Mouse (Mus musculus) testis, adult 2 months (tissue): ENCODE measurements around the gene Farp1. TPM values are rescaled to one million over a fixed set of nuclear protein-coding genes. Genes with fewer than 3 reads are reported as not detected.

ENCODE experiments used
- H3K27ac ChIP-seq: fragments of 200-500 bp; 2 replicates; pipeline ENCODE4 v1.5.1; 2012; ENCODE audit warnings: low read depth, low read length; ENCODE audit not compliant: control insufficient read depth, insufficient read depth
- H3K27me3 ChIP-seq: fragments of 200-500 bp; 2 replicates; pipeline ENCODE4 v1.6.1; 2012; ENCODE audit warnings: mild to moderate bottlenecking, low read length, moderate library complexity; ENCODE audit not compliant: control insufficient read depth, insufficient read depth
- H3K36me3 ChIP-seq: fragments of 200-500 bp; 2 replicates; pipeline ENCODE4 v1.6.1; 2012; ENCODE audit warnings: mild to moderate bottlenecking, low read length; ENCODE audit not compliant: control insufficient read depth, insufficient read depth
- H3K4me1 ChIP-seq: fragments of 200-500 bp; 2 replicates; pipeline ENCODE4 v1.6.1; 2012; ENCODE audit warnings: low read length; ENCODE audit not compliant: control insufficient read depth, insufficient read depth
- H3K4me3 ChIP-seq: fragments of 200-500 bp; 2 replicates; pipeline ENCODE4 v1.5.1; 2012; ENCODE audit warnings: low read depth, mild to moderate bottlenecking, low read length, moderate library complexity, mixed read lengths; ENCODE audit not compliant: control insufficient read depth
- CTCF ChIP-seq: fragments of 200-500 bp; IDR thresholded peaks from 2 replicates; pipeline ENCODE4 v1.5.1; 2012; ENCODE audit warnings: low read depth, mild to moderate bottlenecking, inconsistent platforms, low read length, moderate library complexity; ENCODE audit not compliant: control insufficient read depth, insufficient read depth, insufficient replicate concordance
- POLR2A ChIP-seq: fragments of 200-500 bp; IDR thresholded peaks from 2 replicates; pipeline ENCODE4 v1.6.1; 2012; ENCODE audit warnings: low read depth, mild to moderate bottlenecking, inconsistent platforms, low read length, moderate library complexity; ENCODE audit not compliant: control insufficient read depth
- polyA plus RNA-seq: library from polyadenylated mRNA; depleted of rRNA; stranded (reverse); fragments of >200 nt; gene quantifications from 2 replicates; pipeline ENCODE4 v1.2.3, GENCODE M21; 2012

Farp1 gene
- polyA plus RNA-seq, 1 experiment, result 1.4 TPM

DNA sequence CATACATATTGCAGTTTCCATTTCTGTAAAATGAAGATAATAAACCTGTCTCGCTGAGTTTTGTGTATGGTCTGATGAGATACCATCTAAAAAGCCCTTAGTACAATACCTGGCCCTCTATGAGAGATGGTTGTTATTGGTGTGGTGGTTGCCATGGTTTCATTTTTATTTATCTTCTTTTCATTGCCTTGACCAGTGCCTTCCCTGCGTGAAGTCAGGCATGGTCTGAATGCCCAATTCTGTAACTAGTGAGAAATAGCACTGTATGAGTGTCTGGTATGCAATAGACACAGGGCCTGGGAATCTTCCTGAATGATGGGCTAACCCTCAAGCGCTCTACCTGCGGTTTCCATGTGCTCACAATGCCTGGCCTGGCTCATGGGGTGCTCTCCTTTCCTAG lies 201.7 kb downstream of the Farp1 start:
- Histone ChIP-seq H3K27ac (no peak overlapping the region), H3K36me3 (no peaks in the 10 kb centered on the region), H3K27me3 (no peaks in the 10 kb centered on the region), H3K4me1 (no peaks in the 10 kb centered on the region), H3K4me3 (no peak overlapping the region)
- TF ChIP-seq POLR2A (no peak), CTCF (no peak)

DNA sequence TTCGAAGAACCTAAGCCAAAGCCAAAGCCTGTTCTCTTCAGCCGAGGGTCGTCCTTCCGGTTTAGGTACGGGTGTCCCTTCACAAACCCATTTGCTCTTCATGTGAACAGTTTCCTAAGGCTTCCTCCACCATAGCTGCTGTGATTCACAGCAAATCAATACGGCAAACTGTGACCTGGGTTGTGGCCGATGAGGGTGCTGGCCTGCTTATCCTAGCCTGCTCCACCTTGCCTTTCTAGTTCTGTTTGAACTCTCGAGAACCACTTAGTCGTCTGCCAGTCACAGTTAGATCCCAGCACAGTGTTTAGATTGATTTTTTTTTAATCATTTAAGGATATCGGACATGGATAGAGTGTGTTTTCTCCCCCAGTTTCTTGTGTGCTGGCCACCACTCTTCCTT lies 203.7 kb downstream of the Farp1 start:
- Histone ChIP-seq H3K4me1 (no peaks in the 10 kb centered on the region), H3K4me3 (no peak overlapping the region), H3K27me3 (no peaks in the 10 kb centered on the region), H3K36me3 (no peaks in the 10 kb centered on the region), H3K27ac (no peak overlapping the region)
- no peak for TF ChIP-seq CTCF
- TF ChIP-seq POLR2A, result no peak

DNA sequence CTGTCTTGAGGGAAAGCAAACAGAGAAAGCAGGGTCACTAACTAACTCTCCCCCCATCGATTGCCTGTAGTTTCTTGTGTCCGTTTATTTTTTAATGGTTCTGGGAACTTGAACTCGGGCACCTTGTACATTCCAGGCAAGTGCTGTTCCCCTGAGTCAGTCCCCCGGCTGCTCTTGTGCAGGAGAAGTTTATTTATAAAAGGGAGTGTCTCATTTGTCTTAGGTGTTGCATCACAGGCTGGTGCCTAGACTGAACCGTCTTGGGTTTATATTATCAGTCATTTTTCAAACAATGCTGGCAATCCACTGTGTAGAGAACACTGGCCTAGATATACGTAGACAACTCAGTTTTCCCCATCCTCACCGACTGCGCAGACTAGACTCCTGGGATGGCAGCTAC lies 204.4 kb downstream of the Farp1 start:
- TF ChIP-seq CTCF (no peak), POLR2A (no peak)

DNA sequence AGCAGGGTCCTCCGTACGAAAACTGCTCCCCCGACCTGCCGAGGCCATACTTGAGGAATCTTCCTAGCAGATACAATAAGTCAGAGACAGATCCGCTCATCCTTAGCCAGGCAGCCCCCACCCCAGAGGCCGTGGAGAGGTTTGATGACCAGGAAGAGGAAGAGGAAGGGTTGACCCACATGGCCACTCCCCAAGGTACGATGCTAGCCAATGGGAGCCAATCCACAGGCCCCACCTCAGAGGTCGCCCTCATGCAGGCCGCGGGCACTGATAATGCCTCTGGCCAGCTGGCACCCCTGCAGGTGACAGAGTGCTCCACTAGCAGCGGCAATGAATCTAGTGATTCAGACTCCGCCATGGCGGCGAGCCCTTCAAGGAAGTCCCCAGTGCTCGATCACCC lies 209.1 kb downstream of the Farp1 start:
- Histone ChIP-seq H3K36me3 (no peaks in the 10 kb centered on the region), H3K4me1 (no peaks in the 10 kb centered on the region), H3K27ac (no peak overlapping the region), H3K4me3 (no peak overlapping the region), H3K27me3 (no peaks in the 10 kb centered on the region)
- TF ChIP-seq CTCF (no peak), POLR2A (no peak)

More for the DNA sequence above, 204.4 kb downstream of the Farp1 start:
- Histone ChIP-seq H3K27me3 (no peaks in the 10 kb centered on the region), H3K4me1 (no peaks in the 10 kb centered on the region), H3K27ac (no peak overlapping the region), H3K36me3 (no peaks in the 10 kb centered on the region), H3K4me3 (no peak overlapping the region)

DNA sequence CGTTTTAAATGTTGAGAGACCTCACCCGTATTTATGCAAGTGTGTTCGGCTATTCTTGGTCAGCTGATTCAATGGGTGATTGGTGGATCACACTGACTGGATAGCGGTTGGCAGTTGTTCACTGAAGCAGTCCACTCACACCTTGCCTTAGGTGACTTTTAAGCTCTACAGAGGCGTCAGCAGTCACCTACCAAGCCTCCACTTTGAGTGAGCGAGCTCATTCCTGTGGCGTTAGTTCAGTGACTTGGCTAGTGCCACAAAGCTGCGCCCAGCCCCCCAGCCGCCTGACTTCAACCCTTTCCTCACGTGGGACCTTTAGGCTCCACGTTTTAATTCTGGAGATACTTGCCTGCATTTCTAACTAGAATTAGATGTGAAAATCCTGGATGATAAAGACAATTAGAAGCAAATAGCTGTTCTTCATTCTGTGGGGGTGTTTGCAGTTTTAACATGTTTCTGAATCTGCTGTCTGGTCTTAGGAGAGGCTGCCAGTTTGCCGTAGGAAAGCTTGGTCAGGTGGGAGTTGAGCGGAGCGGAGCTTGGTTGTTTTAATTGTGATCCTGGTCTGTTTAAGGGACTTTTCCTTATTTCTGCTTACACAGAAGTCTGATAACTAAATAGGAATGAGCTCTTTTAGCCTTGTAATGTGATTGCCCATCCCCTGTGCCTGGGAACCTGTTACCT lies 211.2 kb downstream of the Farp1 start:
- no peak for TF ChIP-seq CTCF
- no peak for TF ChIP-seq POLR2A
- no peak overlapping the region for H3K27ac ChIP-seq
- no peaks in the 10 kb centered on the region for H3K4me1 ChIP-seq
- no peak overlapping the region for H3K4me3 ChIP-seq
- no peaks in the 10 kb centered on the region for H3K27me3 ChIP-seq
- no peaks in the 10 kb centered on the region for H3K36me3 ChIP-seq

DNA sequence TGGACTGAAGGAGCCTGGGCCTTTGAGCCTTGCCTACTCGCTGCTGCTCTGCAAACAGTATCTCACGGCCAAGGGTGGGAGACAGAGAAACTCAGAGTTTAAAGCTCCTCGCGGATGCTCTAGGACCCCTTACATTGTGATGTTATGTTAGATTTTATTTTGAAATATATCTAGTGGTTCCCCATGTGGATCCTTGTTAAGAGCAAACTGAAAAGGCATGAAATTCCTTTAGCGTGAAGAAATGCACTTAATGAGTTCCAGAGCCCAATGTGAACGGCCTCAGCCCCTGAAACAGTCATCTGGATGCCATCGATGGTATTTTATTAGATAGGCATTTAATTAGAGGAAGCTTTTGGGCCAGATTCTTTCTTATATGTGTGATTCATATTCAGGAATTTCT lies 212.3 kb downstream of the Farp1 start:
- Histone ChIP-seq H3K36me3 (no peaks in the 10 kb centered on the region), H3K27me3 (no peaks in the 10 kb centered on the region), H3K4me3 (no peak overlapping the region), H3K27ac (no peak overlapping the region), H3K4me1 (no peaks in the 10 kb centered on the region)
- TF ChIP-seq CTCF (no peak), POLR2A (no peak)

- Histone ChIP-seq H3K36me3 (no peaks in the 10 kb centered on the region), H3K27me3 (no peaks in the 10 kb centered on the region), H3K4me1 (no peaks in the 10 kb centered on the region), H3K4me3 (no peak overlapping the region), H3K27ac (no peak overlapping the region)
- TF ChIP-seq CTCF, result no peak
Observed at GRCm38 (mm10) chr14:121248346-121248745, 213.3 kb downstream of the Farp1 start.

DNA sequence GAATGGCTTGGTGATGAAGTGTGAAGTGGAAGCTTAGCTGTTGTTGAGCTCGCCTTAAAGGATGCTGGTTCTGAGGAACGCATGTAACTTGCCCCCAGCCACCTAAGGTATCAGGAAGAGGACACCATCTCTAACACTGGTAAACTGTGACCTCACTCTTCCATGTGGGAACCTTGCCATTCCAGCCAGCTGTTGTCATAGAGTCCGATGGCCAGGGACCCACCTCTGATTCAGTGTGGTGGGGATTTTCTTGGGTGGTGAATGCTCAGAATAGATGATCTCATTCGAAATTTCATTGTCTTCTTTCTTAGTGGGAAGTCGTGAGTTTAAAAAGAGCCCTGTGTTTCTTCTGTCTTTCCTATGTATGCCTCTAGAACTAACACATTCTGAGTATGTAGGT lies 216.1 kb downstream of the Farp1 start:
- no peak overlapping the region for H3K4me3 ChIP-seq
- no peak overlapping the region for H3K27ac ChIP-seq
- no peaks in the 10 kb centered on the region for H3K4me1 ChIP-seq
- H3K27me3 ChIP-seq, result no peaks in the 10 kb centered on the region
- TF ChIP-seq POLR2A, result no peak
- TF ChIP-seq CTCF, result no peak
- H3K36me3 ChIP-seq, result no peaks in the 10 kb centered on the region
